Mouse (Mus musculus): ENCODE measurements around the gene AF067063.

DNA sequence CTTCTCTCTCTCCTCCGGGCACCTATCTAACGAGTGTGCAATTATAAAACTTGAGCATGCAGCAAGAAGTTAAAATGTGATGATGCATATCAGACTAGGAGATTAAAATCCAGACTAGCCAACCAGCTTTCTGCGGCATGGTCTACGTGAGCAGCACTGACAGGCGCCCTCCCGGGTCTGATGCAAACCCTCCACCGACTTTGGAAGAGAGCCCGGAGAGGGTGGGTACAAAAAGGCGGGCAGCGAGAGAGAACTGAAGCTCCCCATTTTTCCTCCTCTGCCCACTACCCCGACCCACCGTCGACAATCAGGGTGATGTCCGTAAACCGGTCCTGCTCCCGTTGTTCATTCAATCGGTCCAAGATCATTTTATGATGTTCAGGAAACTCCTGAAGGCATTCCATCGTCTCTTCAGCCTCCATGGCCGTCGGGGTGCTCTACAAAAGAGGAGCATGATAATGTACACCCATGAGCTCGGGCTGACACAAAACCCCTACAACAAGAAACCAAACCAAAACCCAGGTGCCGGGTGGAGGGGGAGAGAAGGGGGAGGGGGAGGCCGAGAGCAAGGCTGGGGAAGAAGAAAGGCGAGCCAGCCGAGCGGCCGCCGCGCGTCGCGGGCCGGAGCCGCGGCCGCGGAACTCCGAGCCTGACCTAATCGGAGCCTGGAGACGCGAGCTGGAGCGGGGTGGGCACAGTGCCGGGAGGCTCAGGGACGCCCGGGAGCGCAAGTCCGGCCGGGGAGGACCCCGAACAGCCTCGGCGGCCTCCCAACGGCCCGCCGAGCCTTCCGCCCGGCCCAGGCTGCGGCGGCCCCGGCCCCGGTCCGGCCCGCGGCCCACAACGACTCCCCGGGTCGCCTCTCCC is 39.9 kb downstream of the AF067063 start:
- peak; percentile 26; the same call in 1 of the 2 replicates for TF ChIP-seq POLR2A (IDR thresholded peaks at IDR 0.05; ENCODE audit: extremely low read depth, insufficient read depth, low read length)
- TF ChIP-seq CTCF (IDR thresholded peaks at IDR 0.05; ENCODE audit: extremely low read depth, insufficient read depth, low read length), result no peak
